Mouse (Mus musculus): ENCODE data around the gene Ubap2. TPM values are rescaled to one million over a fixed set of nuclear protein-coding genes. Genes with fewer than 3 reads are reported as not detected.

The Ubap2 gene
- polyA plus RNA-seq, 1 experiment from 2014 or later = 64.5 TPM

- Histone ChIP-seq H3K36me3 (ENCODE audit: insufficient read depth, low read length) (peaks cover 65% of the 10 kb centered on the region), H3K4me3 (ENCODE audit: low read length) (no peak overlapping the region), H3K9ac (replicated peaks; ENCODE audit: low read length) (no peak overlapping the region), H3K27me3 (ENCODE audit: insufficient read depth, low read length) (no peaks in the 10 kb centered on the region), H3K9me3 (ENCODE audit: low read length) (no peaks in the 10 kb centered on the region), H3K4me2 (replicated peaks; ENCODE audit: low read depth, low read length) (no peak overlapping the region), H3K4me1 (ENCODE audit: insufficient read depth, low read length) (no peaks in the 10 kb centered on the region), H3K27ac (ENCODE audit: low read length) (no peak overlapping the region)
- no peak for ATAC-seq (ENCODE audit: low FRiP score, low TSS enrichment)
- 81% methylated on average over 3 of the region's 3 CpGs for WGBS
Measured at GRCm38 (mm10) chr4:41226351-41226750, 48.6 kb downstream of the Ubap2 start.

- Histone ChIP-seq H3K9ac (replicated peaks; ENCODE audit: low read length) (no peak overlapping the region), H3K36me3 (ENCODE audit: insufficient read depth, low read length) (peaks cover 63% of the 10 kb centered on the region), H3K4me2 (replicated peaks; ENCODE audit: low read depth, low read length) (no peak overlapping the region), H3K9me3 (ENCODE audit: low read length) (no peaks in the 10 kb centered on the region), H3K27me3 (ENCODE audit: insufficient read depth, low read length) (no peaks in the 10 kb centered on the region), H3K27ac (ENCODE audit: low read length) (no peak overlapping the region), H3K4me3 (ENCODE audit: low read length) (no peak overlapping the region), H3K4me1 (ENCODE audit: insufficient read depth, low read length) (no peaks in the 10 kb centered on the region)
- WGBS = 73% methylated on average over 1 of the region's 1 CpGs
- ATAC-seq (ENCODE audit: low FRiP score, low TSS enrichment) = no peak
Measured at GRCm38 (mm10) chr4:41225412-41225811, 49.5 kb downstream of the Ubap2 start.

GRCm38 (mm10) chr4:41208050-41208449 lies 66.9 kb downstream of the Ubap2 start:
- Histone ChIP-seq H3K4me1 (ENCODE audit: insufficient read depth, low read length) (no peaks in the 10 kb centered on the region), H3K4me3 (ENCODE audit: low read length) (no peak overlapping the region), H3K9me3 (ENCODE audit: low read length) (no peaks in the 10 kb centered on the region), H3K27me3 (ENCODE audit: insufficient read depth, low read length) (no peaks in the 10 kb centered on the region), H3K36me3 (ENCODE audit: insufficient read depth, low read length) (peaks cover 83% of the 10 kb centered on the region), H3K4me2 (replicated peaks; ENCODE audit: low read depth, low read length) (no peak overlapping the region), H3K27ac (ENCODE audit: low read length) (no peak overlapping the region), H3K9ac (replicated peaks; ENCODE audit: low read length) (no peak overlapping the region)
- 93% methylated on average over 4 of the region's 4 CpGs for WGBS
- ATAC-seq (ENCODE audit: low FRiP score, low TSS enrichment) = no peak

- 89% methylated on average over 8 of the region's 8 CpGs for WGBS
Measured at GRCm38 (mm10) chr4:41205751-41206150, 69.2 kb downstream of the Ubap2 start.

GRCm38 (mm10) chr4:41202135-41202534 lies 72.8 kb downstream of the Ubap2 start:
- no peaks in the 10 kb centered on the region for H3K9me3 ChIP-seq (ENCODE audit: low read length)
- no peaks in the 10 kb centered on the region for H3K4me1 ChIP-seq (ENCODE audit: insufficient read depth, low read length)
- WGBS = 90% methylated on average over 8 of the region's 8 CpGs
- H3K4me3 ChIP-seq (ENCODE audit: low read length) = no peak overlapping the region
- H3K9ac ChIP-seq (replicated peaks; ENCODE audit: low read length) = no peak overlapping the region
- H3K36me3 ChIP-seq (ENCODE audit: insufficient read depth, low read length) = peaks cover 92% of the 10 kb centered on the region
- H3K27me3 ChIP-seq (ENCODE audit: insufficient read depth, low read length) = no peaks in the 10 kb centered on the region
- no peak overlapping the region for H3K27ac ChIP-seq (ENCODE audit: low read length)
- ATAC-seq (ENCODE audit: low FRiP score, low TSS enrichment) = no peak
- H3K4me2 ChIP-seq (replicated peaks; ENCODE audit: low read depth, low read length) = no peak overlapping the region

More at GRCm38 (mm10) chr4:41205751-41206150, 69.2 kb downstream of the Ubap2 start:
- Histone ChIP-seq H3K27ac (ENCODE audit: low read length) (no peak overlapping the region), H3K9me3 (ENCODE audit: low read length) (no peaks in the 10 kb centered on the region), H3K27me3 (ENCODE audit: insufficient read depth, low read length) (no peaks in the 10 kb centered on the region), H3K36me3 (ENCODE audit: insufficient read depth, low read length) (peaks cover 91% of the 10 kb centered on the region), H3K4me3 (ENCODE audit: low read length) (no peak overlapping the region), H3K4me1 (ENCODE audit: insufficient read depth, low read length) (no peaks in the 10 kb centered on the region), H3K4me2 (replicated peaks; ENCODE audit: low read depth, low read length) (no peak overlapping the region), H3K9ac (replicated peaks; ENCODE audit: low read length) (no peak overlapping the region)
- no peak for ATAC-seq (ENCODE audit: low FRiP score, low TSS enrichment)

GRCm38 (mm10) chr4:41196861-41197610 lies 77.9 kb downstream of the Ubap2 start:
- Histone ChIP-seq H3K27ac (ENCODE audit: low read length) (no peak overlapping the region), H3K4me3 (ENCODE audit: low read length) (no peak overlapping the region), H3K9ac (replicated peaks; ENCODE audit: low read length) (no peak overlapping the region), H3K4me2 (replicated peaks; ENCODE audit: low read depth, low read length) (no peak overlapping the region), H3K9me3 (ENCODE audit: low read length) (no peaks in the 10 kb centered on the region), H3K27me3 (ENCODE audit: insufficient read depth, low read length) (no peaks in the 10 kb centered on the region), H3K36me3 (ENCODE audit: insufficient read depth, low read length) (peaks cover 84% of the 10 kb centered on the region), H3K4me1 (ENCODE audit: insufficient read depth, low read length) (no peaks in the 10 kb centered on the region)
- no peak for ATAC-seq (ENCODE audit: low FRiP score, low TSS enrichment)
- WGBS = 76% methylated on average over 3 of the region's 3 CpGs

GRCm38 (mm10) chr4:41195328-41195727 lies 79.6 kb downstream of the Ubap2 start:
- WGBS = 90% methylated on average over 15 of the region's 15 CpGs

GRCm38 (mm10) chr4:41192544-41193512 lies 82.1 kb downstream of the Ubap2 start:
- no peak overlapping the region for H3K4me3 ChIP-seq (ENCODE audit: low read length)
- H3K4me2 ChIP-seq (replicated peaks; ENCODE audit: low read depth, low read length) = no peak overlapping the region
- H3K4me1 ChIP-seq (ENCODE audit: insufficient read depth, low read length) = no peaks in the 10 kb centered on the region
- no peaks in the 10 kb centered on the region for H3K27me3 ChIP-seq (ENCODE audit: insufficient read depth, low read length)
- H3K9ac ChIP-seq (replicated peaks; ENCODE audit: low read length) = no peak overlapping the region
- WGBS = 58% methylated on average over 14 of the region's 14 CpGs
- no peak for ATAC-seq (ENCODE audit: low FRiP score, low TSS enrichment)
- H3K27ac ChIP-seq (ENCODE audit: low read length) = no peak overlapping the region
- H3K36me3 ChIP-seq (ENCODE audit: insufficient read depth, low read length) = peaks cover 71% of the 10 kb centered on the region
- no peaks in the 10 kb centered on the region for H3K9me3 ChIP-seq (ENCODE audit: low read length)

More at GRCm38 (mm10) chr4:41195328-41195727, 79.6 kb downstream of the Ubap2 start:
- no peak overlapping the region for H3K27ac ChIP-seq (ENCODE audit: low read length)
- H3K9me3 ChIP-seq (ENCODE audit: low read length) = no peaks in the 10 kb centered on the region
- no peaks in the 10 kb centered on the region for H3K4me1 ChIP-seq (ENCODE audit: insufficient read depth, low read length)
- no peak overlapping the region for H3K9ac ChIP-seq (replicated peaks; ENCODE audit: low read length)
- no peak overlapping the region for H3K4me2 ChIP-seq (replicated peaks; ENCODE audit: low read depth, low read length)
- no peak overlapping the region for H3K4me3 ChIP-seq (ENCODE audit: low read length)
- H3K27me3 ChIP-seq (ENCODE audit: insufficient read depth, low read length) = no peaks in the 10 kb centered on the region
- peaks cover 82% of the 10 kb centered on the region for H3K36me3 ChIP-seq (ENCODE audit: insufficient read depth, low read length)
- ATAC-seq (ENCODE audit: low FRiP score, low TSS enrichment) = no peak

GRCm38 (mm10) chr4:41189809-41190208 lies 85.1 kb downstream of the Ubap2 start:
- 86% methylated on average over 2 of the region's 2 CpGs for WGBS
- H3K36me3 ChIP-seq (ENCODE audit: insufficient read depth, low read length) = peaks cover 48% of the 10 kb centered on the region
- H3K9me3 ChIP-seq (ENCODE audit: low read length) = no peaks in the 10 kb centered on the region
- H3K4me1 ChIP-seq (ENCODE audit: insufficient read depth, low read length) = no peaks in the 10 kb centered on the region
- no peak overlapping the region for H3K4me3 ChIP-seq (ENCODE audit: low read length)
- no peaks in the 10 kb centered on the region for H3K27me3 ChIP-seq (ENCODE audit: insufficient read depth, low read length)
- H3K9ac ChIP-seq (replicated peaks; ENCODE audit: low read length) = no peak overlapping the region
- no peak overlapping the region for H3K4me2 ChIP-seq (replicated peaks; ENCODE audit: low read depth, low read length)
- no peak for ATAC-seq (ENCODE audit: low FRiP score, low TSS enrichment)
- no peak overlapping the region for H3K27ac ChIP-seq (ENCODE audit: low read length)

All from kidney, embryonic 16.5 days (tissue).